Mouse (Mus musculus) small intestine, adult 2 months (tissue): ENCODE results near the gene Slc10a1.

Source experiments
- CTCF ChIP-seq: fragments of 200-500 bp; IDR thresholded peaks from 2 replicates; pipeline ENCODE4 v1.5.1; 2012; ENCODE audit warnings: low read depth, mild to moderate bottlenecking, control low read depth, inconsistent platforms, low read length, moderate library complexity, mixed read lengths; ENCODE audit not compliant: insufficient replicate concordance, insufficient read length; ENCODE audit errors: extremely low read depth
- POLR2A ChIP-seq: fragments of 200-500 bp; IDR thresholded peaks from 2 replicates; pipeline ENCODE4 v1.6.1; 2012; ENCODE audit warnings: low read depth, mild to moderate bottlenecking, control low read depth, inconsistent platforms, low read length, moderate library complexity

- TF ChIP-seq CTCF (no peak), POLR2A (no peak)
Measured at GRCm38 (mm10) chr12:80997652-80998051, 29.1 kb upstream of the Slc10a1 start.
